Mouse (Mus musculus) kidney, embryonic 15.5 days (tissue): Measurements from ENCODE around the gene Rnf6. TPM values are rescaled to one million over a fixed set of nuclear protein-coding genes. Genes with fewer than 3 reads are reported as not detected.
"Not testable (repeated sequence)": the region's sequence is repeated elsewhere in the genome, so short reads cannot be mapped to it uniquely, and the experiment has no call there.

ENCODE experiments used
- ATAC-seq: fragments of 200-750 bp; cut with Nextera tagmentation; replicated peaks from 2 replicates; pipeline ENCODE4 v1.8.0; 2017; ENCODE audit warnings: moderate TSS enrichment; ENCODE audit not compliant: low FRiP score
- H3K27ac ChIP-seq: fragments of 300-500 bp; sonication (generic); 2 replicates; pipeline ENCODE4 v1.5.1; 2015; ENCODE audit warnings: mild to moderate bottlenecking, inconsistent platforms
- H3K27me3 ChIP-seq: fragments of 300-500 bp; sonication (generic); 2 replicates; pipeline ENCODE4 v1.6.1; 2015; ENCODE audit warnings: inconsistent platforms
- H3K36me3 ChIP-seq: fragments of 300-500 bp; sonication (generic); 2 replicates; pipeline ENCODE4 v1.6.1; 2015; ENCODE audit warnings: inconsistent platforms
- H3K4me1 ChIP-seq: fragments of 300-500 bp; sonication (generic); 2 replicates; pipeline ENCODE4 v1.6.1; 2015; ENCODE audit warnings: inconsistent platforms
- H3K4me2 ChIP-seq: fragments of 300-500 bp; sonication (generic); 2 replicates; pipeline ENCODE4 v1.6.1; 2015; ENCODE audit warnings: moderate library complexity, mild to moderate bottlenecking, inconsistent platforms
- H3K4me3 ChIP-seq: fragments of 300-500 bp; sonication (generic); replicated peaks from 2 replicates; pipeline ENCODE4 v1.5.1; 2015; ENCODE audit warnings: mild to moderate bottlenecking, inconsistent platforms
- H3K9ac ChIP-seq: fragments of 300-500 bp; sonication (generic); 2 replicates; pipeline ENCODE4 v1.6.1; 2015; ENCODE audit warnings: mild to moderate bottlenecking, inconsistent platforms
- H3K9me3 ChIP-seq: fragments of 300-500 bp; sonication (generic); replicated peaks from 2 replicates; pipeline ENCODE4 v1.6.1; 2016; ENCODE audit warnings: inconsistent platforms
- WGBS: fragments of 180-500 bp; shearing (Covaris S2); methylation state at CpG from one replicate; pipeline ENCODE4 v1.1.7; 2015; ENCODE audit warnings: mixed read lengths; 5-methylcytosine and 5-hydroxymethylcytosine counted together
- polyA plus RNA-seq: library from polyadenylated mRNA; unstranded; fragments of >200 nt; fragmentation: Nextera tagmentation; extraction: Ambion mirVana; gene quantifications from 2 replicates; pipeline ENCODE4 v1.2.1, GENCODE M21; 2015

Rnf6 gene
- polyA plus RNA-seq, 1 experiment from 2014 or later, result 57.1 TPM

- WGBS, result 88% methylated on average over 1 of the region's 1 CpGs
- Histone ChIP-seq H3K4me3 (no peak overlapping the region), H3K27me3 (no peaks in the 10 kb centered on the region), H3K9ac (no peak overlapping the region), H3K36me3 (no peaks in the 10 kb centered on the region), H3K4me1 (no peaks in the 10 kb centered on the region), H3K9me3 (no peaks in the 10 kb centered on the region), H3K27ac (no peak overlapping the region), H3K4me2 (no peak overlapping the region)
- ATAC-seq, result no peak; the same call in 1 of the 2 replicates
Observed at GRCm38 (mm10) chr5:146188144-146188543, 33.2 kb downstream of the Rnf6 start.

- 25% methylated on average over 5 of the region's 5 CpGs for WGBS
- not testable (repeated sequence) for H3K27ac ChIP-seq, ATAC-seq, H3K36me3 ChIP-seq, H3K9me3 ChIP-seq, H3K4me3 ChIP-seq, H3K4me2 ChIP-seq, H3K4me1 ChIP-seq, H3K9ac ChIP-seq, H3K27me3 ChIP-seq
Observed at GRCm38 (mm10) chr5:146187441-146187840, 33.9 kb downstream of the Rnf6 start.

- not testable (repeated sequence) for H3K27me3 ChIP-seq, H3K9ac ChIP-seq, ATAC-seq, H3K27ac ChIP-seq, H3K36me3 ChIP-seq, H3K4me2 ChIP-seq, H3K9me3 ChIP-seq, H3K4me1 ChIP-seq, H3K4me3 ChIP-seq
- 74% methylated on average over 4 of the region's 4 CpGs for WGBS
Observed at GRCm38 (mm10) chr5:146185204-146185603, 36.2 kb downstream of the Rnf6 start, which contains the start of gene 1700001J03Rik. TSS of gene 1700001J03Rik (minus strand) at chr5:146185304.

GRCm38 (mm10) chr5:146172744-146173143 lies 48.6 kb downstream of the Rnf6 start:
- H3K4me3 ChIP-seq, H3K36me3 ChIP-seq, H3K9me3 ChIP-seq, ATAC-seq, H3K4me2 ChIP-seq, H3K9ac ChIP-seq, H3K4me1 ChIP-seq, H3K27me3 ChIP-seq, H3K27ac ChIP-seq: not testable (repeated sequence)
- 55% methylated on average over 4 of the region's 4 CpGs for WGBS

GRCm38 (mm10) chr5:146170621-146171020 lies 50.7 kb downstream of the Rnf6 start, which contains the start of gene Gm6309:
TSS of gene Gm6309 (minus strand) at chr5:146170721.
- H3K9ac ChIP-seq, H3K36me3 ChIP-seq: not testable (repeated sequence)
- 81% methylated on average over 2 of the region's 2 CpGs for whole genome bisulfite sequencing

GRCm38 (mm10) chr5:146160439-146160838 lies 60.9 kb downstream of the Rnf6 start, which contains the start of gene Gm5565:
TSS of gene Gm5565 (minus strand) at chr5:146160539.
- H3K36me3 ChIP-seq, H3K27ac ChIP-seq, H3K4me3 ChIP-seq, H3K4me1 ChIP-seq, ATAC-seq, H3K9me3 ChIP-seq, H3K9ac ChIP-seq, H3K4me2 ChIP-seq, H3K27me3 ChIP-seq: not testable (repeated sequence)
- WGBS, result 90% methylated on average over 3 of the region's 3 CpGs

More at GRCm38 (mm10) chr5:146170621-146171020, 50.7 kb downstream of the Rnf6 start, which contains the start of gene Gm6309:
- not testable (repeated sequence) for H3K4me1 ChIP-seq, ATAC-seq, H3K27me3 ChIP-seq, H3K27ac ChIP-seq, H3K9me3 ChIP-seq, H3K4me3 ChIP-seq, H3K4me2 ChIP-seq

Other genes with a start within 250 kb of the Rnf6 start
- not detected in 2 replicates for gene Cyp3a25, start 211.9 kb downstream of the Rnf6 start, polyA plus RNA-seq
- gene Cyp3a59, start 142.3 kb downstream of the Rnf6 start, polyA plus RNA-seq, result not detected in 2 replicates
- gene Gm5565, start 61.0 kb downstream of the Rnf6 start, polyA plus RNA-seq, result not detected in 2 replicates
- gene Gm6309, start 50.8 kb downstream of the Rnf6 start, polyA plus RNA-seq, result not detected in 2 replicates
- 0.38 TPM in 1 of 2 replicates, not detected in the other for gene 1700001J03Rik, start 36.3 kb downstream of the Rnf6 start, polyA plus RNA-seq
- gene Cdk8, start 9.7 kb upstream of the Rnf6 start, polyA plus RNA-seq, result 19.0 and 19.4 TPM in 2 replicates
- 3.2 and 3.3 TPM in 2 replicates for gene Wasf3, start 163.4 kb upstream of the Rnf6 start, polyA plus RNA-seq